Mouse (Mus musculus) myocyte (in vitro differentiated cells): Measurements from ENCODE around the gene Cnn1. TPM values are rescaled to one million over a fixed set of nuclear protein-coding genes. Genes with fewer than 3 reads are reported as not detected.
"Not testable (repeated sequence)": the region's sequence is repeated elsewhere in the genome, so short reads cannot be mapped to it uniquely, and the experiment has no call there.

Experiments used
- H3K27me3 ChIP-seq: one replicate; pipeline ENCODE4 v1.6.1; 2011; ENCODE audit not compliant: control insufficient read depth, insufficient read depth, insufficient read length
- H3K36me3 ChIP-seq: one replicate; pipeline ENCODE4 v1.6.1; 2011; ENCODE audit not compliant: control insufficient read depth, insufficient read depth
- H3K4me2 ChIP-seq: one replicate; pipeline ENCODE4 v1.6.1; 2011; ENCODE audit warnings: low read depth, control low read depth
- H3K4me3 ChIP-seq: one replicate; pipeline ENCODE4 v1.5.1; 2011; ENCODE audit warnings: mild to moderate bottlenecking, control low read depth, moderate library complexity
- H3K79me2 ChIP-seq: one replicate; pipeline ENCODE4 v1.6.1; 2011; ENCODE audit not compliant: control insufficient read depth, insufficient read depth
- H3ac ChIP-seq: one replicate; pipeline ENCODE4 v1.6.1; 2011; ENCODE audit not compliant: control insufficient read depth, insufficient read length
- CEBPB ChIP-seq: IDR thresholded peaks from 2 replicates; pipeline ENCODE4 v1.6.1; 2011; ENCODE audit warnings: mild to moderate bottlenecking, moderate library complexity; ENCODE audit not compliant: poor library complexity, insufficient read depth, severe bottlenecking
- E2F4 ChIP-seq: IDR thresholded peaks from one replicate; pipeline ENCODE4 v1.6.1; 2011; ENCODE audit warnings: mild to moderate bottlenecking, control low read depth, moderate library complexity; ENCODE audit not compliant: insufficient read depth
- MAX ChIP-seq: IDR thresholded peaks from one replicate; pipeline ENCODE4 v1.6.1; 2011; ENCODE audit warnings: low read depth, mild to moderate bottlenecking, control low read depth
- MYOD1 ChIP-seq, 3 experiments: IDR thresholded peaks; one replicate each; pipeline ENCODE4 v1.6.1; 2011; ENCODE audit warnings: control low read depth in 2 of 3, low read depth in 2 of 3, mild to moderate bottlenecking in 2 of 3, moderate library complexity in 1 of 3; ENCODE audit not compliant: insufficient read length in 2 of 3, control insufficient read depth in 1 of 3
- MYOG ChIP-seq, 3 experiments: IDR thresholded peaks; one replicate each; pipeline ENCODE4 v1.6.1; 2011; ENCODE audit warnings: control low read depth in 2 of 3, low read depth in 2 of 3, mild to moderate bottlenecking in 2 of 3; ENCODE audit not compliant: insufficient read length in 2 of 3, control insufficient read depth in 1 of 3, insufficient read depth in 1 of 3
- POLR2A ChIP-seq: IDR thresholded peaks from one replicate; pipeline ENCODE4 v1.6.1; 2011; ENCODE audit warnings: low read depth, mild to moderate bottlenecking, control low read depth, moderate library complexity; ENCODE audit not compliant: insufficient read length
- POLR2AphosphoS2 ChIP-seq: IDR thresholded peaks from one replicate; pipeline ENCODE4 v1.6.1; 2011; ENCODE audit warnings: low read depth, control low read depth; ENCODE audit not compliant: insufficient read length
- REST ChIP-seq: IDR thresholded peaks from one replicate; pipeline ENCODE4 v1.6.1; 2011; ENCODE audit warnings: mild to moderate bottlenecking, control low read depth, moderate library complexity; ENCODE audit not compliant: insufficient read depth, insufficient read length
- SRF ChIP-seq: IDR thresholded peaks from one replicate; pipeline ENCODE4 v1.6.1; 2011; ENCODE audit warnings: low read depth; ENCODE audit not compliant: control insufficient read depth, insufficient read length
- TCF12 ChIP-seq: IDR thresholded peaks from one replicate; pipeline ENCODE4 v1.6.1; 2011; ENCODE audit warnings: mild to moderate bottlenecking, control low read depth; ENCODE audit not compliant: poor library complexity, insufficient read depth, severe bottlenecking
- TCF3 ChIP-seq: IDR thresholded peaks from one replicate; pipeline ENCODE4 v1.6.1; 2011; ENCODE audit warnings: low read depth, control low read depth; ENCODE audit not compliant: insufficient read length
- USF1 ChIP-seq: IDR thresholded peaks from one replicate; pipeline ENCODE4 v1.6.1; 2011; ENCODE audit warnings: low read depth, mild to moderate bottlenecking, control low read depth, moderate library complexity
- polyA plus RNA-seq: library from polyadenylated mRNA; unstranded; fragments of >200 nt; fragmentation: generic; extraction: Trizol; gene quantifications from one replicate; pipeline ENCODE4 v1.2.1, GENCODE M21; 2012; ENCODE audit warnings: missing spikeins

Gene Cnn1
- polyA plus RNA-seq, 1 experiment = 7.1 TPM

GRCm38 (mm10) chr9:22143108-22144037 lies 44.4 kb downstream of the Cnn1 start:
- H3ac ChIP-seq = no peak overlapping the region
- TF ChIP-seq E2F4 = no peak
- H3K27me3 ChIP-seq = no peaks in the 10 kb centered on the region
- H3K4me3 ChIP-seq = no peak overlapping the region
- no peak overlapping the region for H3K4me2 ChIP-seq
- H3K79me2 ChIP-seq = no peaks in the 10 kb centered on the region
- no peaks in the 10 kb centered on the region for H3K36me3 ChIP-seq

- TF ChIP-seq MYOG (IDR thresholded peaks at IDR 0.05; ENCODE audit: control insufficient read depth in 1 of 3, insufficient read depth in 1 of 3, insufficient read length in 2 of 3, low read depth in 2 of 3) (no peak), POLR2AphosphoS2 (no peak), SRF (no peak), E2F4 (no peak), MYOD1 (IDR thresholded peaks at IDR 0.05; ENCODE audit: control insufficient read depth in 1 of 3, insufficient read length in 2 of 3, low read depth in 2 of 3) (no peak), CEBPB (no peak), USF1 (no peak), TCF3 (no peak), TCF12 (no peak), REST (no peak), MAX (no peak), POLR2A (no peak)
- no peaks in the 10 kb centered on the region for H3K27me3 ChIP-seq
- no peaks in the 10 kb centered on the region for H3K36me3 ChIP-seq
- H3K4me2 ChIP-seq = no peak overlapping the region
- H3ac ChIP-seq = no peak overlapping the region
- H3K4me3 ChIP-seq = no peak overlapping the region
- H3K79me2 ChIP-seq = no peaks in the 10 kb centered on the region
These were observed 45.4 kb downstream of the Cnn1 start for GRCm38 (mm10) chr9:22144304-22144965.

- H3K4me3 ChIP-seq = no peak overlapping the region
- TF ChIP-seq MYOD1 (IDR thresholded peaks at IDR 0.05; ENCODE audit: control insufficient read depth in 1 of 3, insufficient read length in 2 of 3, low read depth in 2 of 3) = no peak
- no peak for TF ChIP-seq TCF3
- TF ChIP-seq CEBPB = no peak
- TF ChIP-seq POLR2AphosphoS2 = no peak
- TF ChIP-seq MAX = no peak
- TF ChIP-seq REST = no peak
- no peak for TF ChIP-seq POLR2A
- TF ChIP-seq USF1 = no peak
- no peak for TF ChIP-seq SRF
- no peak for TF ChIP-seq E2F4
- TF ChIP-seq MYOG (IDR thresholded peaks at IDR 0.05; ENCODE audit: control insufficient read depth in 1 of 3, insufficient read depth in 1 of 3, insufficient read length in 2 of 3, low read depth in 2 of 3) = no peak
- TF ChIP-seq TCF12 = no peak
These were observed 50.6 kb downstream of the Cnn1 start for GRCm38 (mm10) chr9:22149426-22150248.

GRCm38 (mm10) chr9:22150249-22150693 lies 51.3 kb downstream of the Cnn1 start:
- not testable (repeated sequence) for H3K4me3 ChIP-seq, H3K79me2 ChIP-seq, H3K27me3 ChIP-seq, H3K36me3 ChIP-seq, H3ac ChIP-seq, H3K4me2 ChIP-seq

More at GRCm38 (mm10) chr9:22149426-22150248, 50.6 kb downstream of the Cnn1 start:
- no peaks in the 10 kb centered on the region for H3K79me2 ChIP-seq
- H3K4me2 ChIP-seq = no peak overlapping the region
- no peak overlapping the region for H3ac ChIP-seq
- H3K36me3 ChIP-seq = no peaks in the 10 kb centered on the region
- peaks cover 3% of the 10 kb centered on the region for H3K27me3 ChIP-seq

GRCm38 (mm10) chr9:22150946-22151345 lies 51.9 kb downstream of the Cnn1 start:
- H3K79me2 ChIP-seq = no peaks in the 10 kb centered on the region
- H3K4me2 ChIP-seq = no peak overlapping the region
- no peak overlapping the region for H3K4me3 ChIP-seq
- H3K36me3 ChIP-seq = no peaks in the 10 kb centered on the region
- H3ac ChIP-seq = no peak overlapping the region
- TF ChIP-seq CEBPB = no peak
- TF ChIP-seq REST = no peak
- TF ChIP-seq E2F4 = no peak
- TF ChIP-seq MYOD1 (IDR thresholded peaks at IDR 0.05; ENCODE audit: control insufficient read depth in 1 of 3, insufficient read length in 2 of 3, low read depth in 2 of 3) = no peak
- no peak for TF ChIP-seq POLR2A
- no peak for TF ChIP-seq TCF3
- no peak for TF ChIP-seq USF1
- no peak for TF ChIP-seq TCF12
- no peak for TF ChIP-seq POLR2AphosphoS2
- no peak for TF ChIP-seq MAX
- no peak for TF ChIP-seq MYOG (IDR thresholded peaks at IDR 0.05; ENCODE audit: control insufficient read depth in 1 of 3, insufficient read depth in 1 of 3, insufficient read length in 2 of 3, low read depth in 2 of 3)
- no peak for TF ChIP-seq SRF
- peaks cover 3% of the 10 kb centered on the region for H3K27me3 ChIP-seq
